Mouse (Mus musculus) hindbrain, embryonic 10.5 days (tissue): ENCODE measurements around the gene Fgf11. TPM values are rescaled to one million over a fixed set of nuclear protein-coding genes. Genes with fewer than 3 reads are reported as not detected.

Experiments
- DNase-seq: peaks from one replicate; pipeline ENCODE4 v3.0.0-alpha.2; 2017; ENCODE audit warnings: low spot score
- H3K27ac ChIP-seq: fragments of 300-500 bp; sonication (generic); 2 replicates; pipeline ENCODE4 v1.5.1; 2016; ENCODE audit warnings: mild to moderate bottlenecking, moderate library complexity
- H3K27me3 ChIP-seq: fragments of 300-500 bp; sonication (generic); 2 replicates; pipeline ENCODE4 v1.6.1; 2016; ENCODE audit warnings: mild to moderate bottlenecking; ENCODE audit not compliant: poor library complexity, insufficient read depth, severe bottlenecking
- H3K36me3 ChIP-seq: fragments of 300-500 bp; sonication (generic); 2 replicates; pipeline ENCODE4 v1.6.1; 2016; ENCODE audit warnings: mild to moderate bottlenecking, moderate library complexity
- H3K4me1 ChIP-seq: fragments of 300-500 bp; sonication (generic); replicated peaks from 2 replicates; pipeline ENCODE4 v1.6.1; 2016; ENCODE audit warnings: mild to moderate bottlenecking
- H3K4me3 ChIP-seq: fragments of 300-500 bp; sonication (generic); 2 replicates; pipeline ENCODE4 v1.5.1; 2016; ENCODE audit warnings: mild to moderate bottlenecking, moderate library complexity
- H3K9me3 ChIP-seq: fragments of 300-500 bp; sonication (generic); 2 replicates; pipeline ENCODE4 v1.6.1; 2016; ENCODE audit warnings: mild to moderate bottlenecking, moderate library complexity
- WGBS: fragments of 180-500 bp; shearing (Covaris S2); methylation state at CpG from one replicate; pipeline ENCODE4 v1.1.7; 2016; 5-methylcytosine and 5-hydroxymethylcytosine counted together
- polyA plus RNA-seq: library from polyadenylated mRNA; unstranded; fragments of >200 nt; fragmentation: Nextera tagmentation; extraction: Ambion mirVana; gene quantifications from 2 replicates; pipeline ENCODE4 v1.2.1, GENCODE M21; 2016

The Fgf11 gene
- polyA plus RNA-seq, 1 experiment from 2014 or later = 1.8 TPM

DNA sequence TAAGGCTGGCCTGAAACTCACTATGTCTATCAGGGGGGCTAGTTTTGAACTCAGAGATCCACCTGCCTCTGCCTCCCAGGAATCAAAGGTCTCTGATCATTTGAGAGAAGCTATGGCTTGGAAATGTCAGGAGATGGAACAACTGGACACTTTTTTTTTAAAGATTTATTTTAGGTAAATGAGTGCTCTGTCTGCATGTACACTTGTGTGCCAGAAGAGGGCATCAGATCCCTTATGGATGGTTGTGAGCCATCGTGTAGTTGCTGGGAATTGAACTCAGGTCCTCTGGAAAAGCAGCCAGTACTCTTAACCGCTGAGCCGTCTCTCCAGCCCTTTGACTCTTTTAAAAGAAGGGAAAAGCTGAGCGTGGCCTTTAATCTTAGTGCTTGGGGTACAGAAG lies 4.7 kb upstream of the Fgf11 start:
- WGBS = 83% methylated on average over 4 of the region's 4 CpGs
- Histone ChIP-seq H3K27ac (no peak overlapping the region), H3K4me3 (no peak overlapping the region), H3K4me1 (peaks cover 38% of the 10 kb centered on the region), H3K36me3 (no peaks in the 10 kb centered on the region), H3K9me3 (peaks cover 4% of the 10 kb centered on the region; the same call in 1 of the 2 replicates), H3K27me3 (peaks cover 61% of the 10 kb centered on the region)
- no peak for DNase-seq

DNA sequence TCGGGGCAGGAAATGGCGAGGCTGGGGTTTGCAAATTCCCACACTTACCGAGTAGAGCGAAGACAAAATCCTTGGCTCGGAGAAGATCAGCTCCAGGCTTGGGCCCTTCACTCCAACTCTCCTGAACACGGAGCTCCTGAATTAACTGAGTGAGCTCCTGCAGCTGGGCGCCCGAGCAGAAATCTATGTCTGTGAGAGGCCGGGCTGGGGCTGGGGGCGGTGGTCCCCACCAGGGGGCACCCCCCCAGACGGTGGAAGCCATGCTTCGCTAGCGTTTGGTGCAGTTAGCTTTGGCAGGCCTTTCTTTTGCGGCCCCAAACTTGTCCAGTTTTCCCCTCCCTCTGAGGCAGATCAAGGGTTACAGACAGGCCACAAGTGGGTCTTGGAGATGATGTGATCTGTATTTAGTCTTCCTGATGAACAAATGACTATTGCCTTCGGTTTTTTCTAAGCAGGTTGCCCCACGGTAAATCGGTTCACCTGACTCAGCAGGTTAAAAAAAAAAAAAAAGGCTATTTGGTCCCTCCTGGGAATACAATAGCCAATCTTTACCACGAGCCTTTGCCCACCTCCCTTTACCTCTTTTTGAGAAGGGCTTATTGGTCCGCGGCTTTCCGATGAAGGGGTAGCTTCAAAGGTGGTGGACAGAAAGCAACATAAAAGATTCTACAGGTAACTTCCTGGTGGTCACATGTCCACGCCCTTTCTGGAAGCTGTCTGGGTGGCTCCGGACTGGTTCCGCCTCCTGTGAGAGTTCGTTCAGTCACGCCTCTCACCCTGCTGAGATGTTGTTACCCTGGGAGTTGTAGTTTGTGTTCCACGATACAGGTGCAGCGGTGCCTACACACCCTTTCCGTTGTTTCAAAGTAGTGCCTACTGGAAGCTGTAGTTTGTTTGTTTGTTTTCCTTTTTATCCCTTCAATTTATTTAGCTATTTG lies 3.6 kb upstream of the Fgf11 start, which contains the start of gene Tmem102:
Tmem102 (minus strand) TSS at position 653 of the 938 bp plus-strand sequence.
- 5% methylated on average over 29 of the region's 29 CpGs for WGBS
- Histone ChIP-seq H3K9me3 (peaks cover 4% of the 10 kb centered on the region; the same call in 1 of the 2 replicates), H3K27ac (no peak within 1 kb of the TSS), H3K36me3 (no peaks in the 10 kb centered on the region), H3K4me3 (peak within 1 kb of the TSS; percentile 66), H3K27me3 (peaks cover 72% of the 10 kb centered on the region), H3K4me1 (peaks cover 49% of the 10 kb centered on the region)
- peak; percentile 17 for DNase-seq

DNA sequence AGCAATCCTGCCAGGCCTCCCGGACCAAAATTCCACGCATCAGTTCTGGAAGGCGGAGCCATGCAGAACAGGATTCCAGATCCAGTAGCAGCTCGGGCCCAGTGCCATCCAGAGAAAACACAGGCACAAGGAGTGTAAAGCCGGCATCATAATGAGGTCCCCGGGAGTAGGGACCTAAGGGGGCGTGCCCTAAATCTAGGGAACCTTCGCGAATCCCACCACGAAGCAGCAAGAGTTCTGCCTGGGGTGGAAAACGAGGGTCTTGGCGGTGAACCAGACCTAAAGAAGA lies 2.9 kb upstream of the Fgf11 start:
- Histone ChIP-seq H3K27ac (no peak overlapping the region), H3K27me3 (peaks cover 79% of the 10 kb centered on the region), H3K36me3 (no peaks in the 10 kb centered on the region), H3K4me3 (peak overlapping the region; percentile 66), H3K9me3 (peaks cover 4% of the 10 kb centered on the region; the same call in 1 of the 2 replicates), H3K4me1 (peaks cover 55% of the 10 kb centered on the region)
- no peak for DNase-seq
- 5% methylated on average over 12 of the region's 12 CpGs for WGBS

DNA sequence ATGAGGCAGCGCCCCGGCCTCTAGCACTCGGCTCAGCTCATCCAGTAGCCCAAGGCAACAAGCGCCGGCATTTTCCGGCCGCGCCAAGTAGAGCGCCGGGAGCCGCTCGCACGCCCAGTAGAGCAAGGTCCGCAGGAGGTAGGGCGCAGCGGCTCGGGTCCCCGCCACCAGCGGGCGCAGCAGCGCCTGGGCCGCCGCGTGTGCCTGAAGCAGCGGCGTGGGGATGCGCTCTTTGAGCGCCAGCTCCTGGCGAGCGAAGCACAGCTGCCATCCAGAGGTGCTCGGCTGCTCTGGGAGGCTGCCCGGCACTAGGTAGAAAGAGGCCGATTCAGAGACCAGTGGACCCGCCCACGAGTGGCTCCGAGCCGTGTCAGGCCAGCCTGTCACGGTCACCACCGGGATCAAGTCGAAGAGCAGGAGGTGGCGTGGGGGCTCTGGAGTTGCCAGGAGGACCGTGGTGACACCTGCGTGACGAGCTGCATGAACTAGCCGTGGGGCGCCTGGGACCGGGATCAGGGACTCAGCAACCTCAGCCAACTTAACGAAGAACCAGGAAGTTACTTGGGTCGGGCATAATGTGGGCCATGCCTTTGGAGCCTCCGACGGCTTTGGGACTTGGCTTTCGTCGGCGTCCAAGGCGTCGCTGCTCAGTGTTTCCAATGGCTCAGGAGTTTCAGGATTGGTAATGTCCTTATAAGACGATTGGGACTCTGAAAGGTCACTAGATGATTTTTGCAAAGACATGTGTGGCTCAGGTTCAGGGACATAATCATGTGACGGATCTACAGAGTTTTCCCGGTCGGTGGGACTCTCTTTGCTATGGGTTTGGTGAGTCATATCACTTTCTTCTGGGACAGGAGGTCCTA lies 2.4 kb upstream of the Fgf11 start:
- Histone ChIP-seq H3K36me3 (no peaks in the 10 kb centered on the region), H3K4me1 (peaks cover 61% of the 10 kb centered on the region), H3K9me3 (peaks cover 4% of the 10 kb centered on the region; the same call in 1 of the 2 replicates), H3K27me3 (peaks cover 84% of the 10 kb centered on the region), H3K4me3 (peak overlapping the region; percentile 66), H3K27ac (peak overlapping the region; percentile 72)
- peak; percentile 74 for DNase-seq
- 2% methylated on average over 60 of the region's 60 CpGs for WGBS

DNA sequence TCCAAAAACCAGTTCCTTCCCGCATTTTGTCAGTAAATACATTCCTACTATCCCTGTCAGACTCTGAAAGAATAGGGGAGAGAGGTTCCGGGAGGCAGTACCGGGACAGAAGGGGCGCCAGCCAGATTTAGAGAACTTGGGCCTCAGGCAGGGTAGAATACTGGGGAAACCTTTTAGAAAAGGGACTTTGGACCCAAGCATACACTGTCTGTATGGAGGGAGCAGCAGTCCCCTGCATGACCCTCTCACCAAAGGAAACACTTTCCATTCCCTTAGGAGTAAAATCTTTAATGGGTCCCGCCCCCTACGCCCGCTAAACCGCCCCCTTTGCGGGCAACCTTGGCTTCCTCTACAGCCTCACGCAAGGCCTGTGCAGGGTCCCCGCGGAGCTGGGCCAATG lies 1.7 kb upstream of the Fgf11 start:
- H3K27ac ChIP-seq = peak overlapping the region; percentile 72
- no peaks in the 10 kb centered on the region for H3K36me3 ChIP-seq
- H3K9me3 ChIP-seq = peaks cover 4% of the 10 kb centered on the region; the same call in 1 of the 2 replicates
- H3K4me3 ChIP-seq = peak overlapping the region; percentile 66
- peaks cover 91% of the 10 kb centered on the region for H3K27me3 ChIP-seq
- peaks cover 67% of the 10 kb centered on the region for H3K4me1 ChIP-seq
- no peak for DNase-seq
- WGBS = 3% methylated on average over 12 of the region's 12 CpGs

DNA sequence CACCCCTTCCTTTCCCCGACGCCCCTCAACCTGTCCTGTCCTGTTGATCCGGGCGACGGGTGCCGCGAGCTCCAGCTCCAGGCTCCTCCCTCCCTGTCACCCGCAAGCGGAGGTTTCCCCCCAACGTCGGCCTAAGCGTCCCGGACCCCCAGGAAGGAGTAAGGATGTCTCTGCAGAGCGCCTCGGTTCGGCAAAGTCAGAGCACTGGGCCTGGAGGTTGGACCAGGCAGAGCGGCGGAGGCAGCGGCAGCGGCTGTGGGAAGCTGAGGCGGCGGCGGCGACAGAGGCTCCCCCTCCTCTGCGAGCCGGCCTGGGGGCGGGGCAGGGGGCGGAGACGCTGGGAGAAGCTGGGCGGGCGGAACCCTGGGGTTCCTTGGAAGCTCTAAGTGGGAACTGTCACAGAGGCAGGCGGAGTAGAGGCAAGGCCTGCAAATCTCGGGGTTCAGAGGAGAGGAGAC lies 1.0 kb upstream of the Fgf11 start:
- Histone ChIP-seq H3K27me3 (peaks cover 97% of the 10 kb centered on the region), H3K27ac (peak overlapping the region; percentile 82), H3K36me3 (no peaks in the 10 kb centered on the region), H3K4me1 (peaks cover 71% of the 10 kb centered on the region), H3K9me3 (peaks cover 4% of the 10 kb centered on the region; the same call in 1 of the 2 replicates), H3K4me3 (peak overlapping the region; percentile 66)
- WGBS = under 1% methylated on average over 33 of the region's 33 CpGs
- peak; percentile 80 for DNase-seq

DNA sequence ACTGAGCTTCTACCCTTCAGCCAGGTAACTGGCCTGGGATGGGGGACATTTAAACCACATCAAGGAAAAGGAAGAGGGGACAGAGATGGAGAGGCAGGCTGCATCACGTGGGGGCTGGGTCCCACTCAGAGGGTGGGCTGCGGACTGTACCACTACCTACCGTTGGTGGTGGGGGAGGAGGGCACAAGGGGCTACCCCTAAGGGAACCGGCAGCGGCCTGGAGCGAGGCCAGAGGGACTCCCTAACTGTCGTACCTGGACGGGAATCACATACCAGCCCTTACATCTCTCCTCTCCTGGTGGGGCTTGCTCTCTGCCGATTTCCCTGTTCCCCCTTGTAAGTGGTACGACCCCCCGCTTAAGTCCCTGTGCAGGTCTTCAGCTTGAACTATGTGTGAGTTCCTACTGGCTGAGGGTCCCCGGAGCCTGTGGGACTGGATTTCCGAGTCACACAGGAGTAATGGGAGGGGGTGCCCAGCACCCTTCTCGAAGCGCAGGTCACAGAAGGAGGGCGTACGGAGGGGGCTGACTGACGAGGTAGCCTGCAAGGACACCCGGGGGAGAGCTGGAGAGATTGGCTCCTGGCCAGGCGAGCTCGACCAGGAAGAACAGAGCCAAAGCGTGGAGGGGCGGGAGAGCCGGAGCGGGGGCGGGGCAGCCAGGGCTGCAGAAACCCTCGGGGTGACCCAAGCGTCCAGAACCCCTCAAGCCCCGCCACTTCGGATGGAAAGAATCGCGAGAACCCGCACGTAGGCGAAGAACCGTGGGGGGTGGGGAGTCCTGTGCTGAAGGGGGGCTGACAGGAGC lies 1.1 kb downstream of the Fgf11 start:
- under 1% methylated on average over 36 of the region's 36 CpGs for WGBS
- DNase-seq = peak; percentile 86
- no peaks in the 10 kb centered on the region for H3K9me3 ChIP-seq
- H3K4me1 ChIP-seq = peaks cover 77% of the 10 kb centered on the region
- H3K27ac ChIP-seq = peak overlapping the region; percentile 96
- no peaks in the 10 kb centered on the region for H3K36me3 ChIP-seq
- peak overlapping the region; percentile 66 for H3K4me3 ChIP-seq
- H3K27me3 ChIP-seq = peaks cover 99% of the 10 kb centered on the region

DNA sequence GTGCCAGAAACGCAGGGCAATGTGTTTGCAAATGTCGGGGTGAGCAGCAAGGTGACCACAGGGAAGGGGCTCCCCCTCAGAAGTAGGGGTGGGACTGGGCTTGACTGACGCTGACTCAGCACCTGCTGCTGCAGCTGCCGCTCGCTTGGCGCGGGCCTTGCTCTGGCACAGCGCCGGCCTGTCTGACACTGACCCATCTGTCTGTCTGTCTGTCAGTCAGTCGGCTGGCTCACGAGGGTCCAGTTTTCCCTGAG lies 1.6 kb downstream of the Fgf11 start:
- 1% methylated on average over 11 of the region's 11 CpGs for WGBS

DNA sequence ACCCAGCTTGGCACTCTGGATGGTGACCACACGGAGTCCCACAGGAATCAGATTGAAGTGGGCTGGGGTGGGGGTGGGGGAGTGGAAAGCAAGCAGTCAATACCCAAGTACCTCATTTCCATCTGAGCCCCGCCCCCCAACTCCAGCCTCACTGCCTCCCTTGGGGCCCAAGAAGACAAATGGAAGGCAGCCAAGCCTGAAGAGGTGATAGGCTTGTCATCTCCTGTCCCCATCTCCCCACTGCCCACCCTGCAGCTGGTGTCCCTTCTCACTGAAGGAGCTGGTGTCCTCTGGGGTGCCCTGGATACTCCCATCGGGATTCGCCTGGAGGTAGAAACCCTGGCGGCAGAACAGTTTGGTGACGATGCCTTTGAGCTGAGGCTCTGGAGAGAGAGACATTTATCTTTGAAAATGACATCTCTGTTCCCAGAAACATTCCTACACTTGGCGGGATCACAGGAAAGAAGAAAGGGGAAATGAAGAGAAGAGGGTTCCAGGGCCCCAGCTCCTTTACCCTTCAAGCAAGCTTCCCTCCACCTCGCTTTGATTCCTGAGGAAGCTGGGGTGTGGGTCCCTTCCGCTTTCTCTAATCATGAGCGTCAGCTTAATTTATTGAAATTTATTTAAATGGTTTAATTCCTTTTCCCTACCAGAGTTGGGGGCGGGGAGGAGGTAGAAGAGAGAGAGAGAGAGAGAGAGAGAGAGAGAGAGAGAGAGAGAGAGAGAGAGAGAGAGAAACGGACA lies 2.1 kb downstream of the Fgf11 start:
- H3K9me3 ChIP-seq = no peaks in the 10 kb centered on the region
- peaks cover 77% of the 10 kb centered on the region for H3K4me1 ChIP-seq
- peak; percentile 66 for DNase-seq
- peaks cover 91% of the 10 kb centered on the region for H3K27me3 ChIP-seq
- peak overlapping the region; percentile 96 for H3K27ac ChIP-seq
- peak overlapping the region; percentile 66 for H3K4me3 ChIP-seq
- WGBS = 18% methylated on average over 12 of the region's 12 CpGs
- no peaks in the 10 kb centered on the region for H3K36me3 ChIP-seq

More for the DNA sequence above, 1.6 kb downstream of the Fgf11 start:
- H3K27ac ChIP-seq = peak overlapping the region; percentile 96
- H3K27me3 ChIP-seq = peaks cover 96% of the 10 kb centered on the region
- H3K9me3 ChIP-seq = no peaks in the 10 kb centered on the region
- H3K36me3 ChIP-seq = no peaks in the 10 kb centered on the region
- peaks cover 81% of the 10 kb centered on the region for H3K4me1 ChIP-seq
- peak overlapping the region; percentile 66 for H3K4me3 ChIP-seq
- no peak for DNase-seq

DNA sequence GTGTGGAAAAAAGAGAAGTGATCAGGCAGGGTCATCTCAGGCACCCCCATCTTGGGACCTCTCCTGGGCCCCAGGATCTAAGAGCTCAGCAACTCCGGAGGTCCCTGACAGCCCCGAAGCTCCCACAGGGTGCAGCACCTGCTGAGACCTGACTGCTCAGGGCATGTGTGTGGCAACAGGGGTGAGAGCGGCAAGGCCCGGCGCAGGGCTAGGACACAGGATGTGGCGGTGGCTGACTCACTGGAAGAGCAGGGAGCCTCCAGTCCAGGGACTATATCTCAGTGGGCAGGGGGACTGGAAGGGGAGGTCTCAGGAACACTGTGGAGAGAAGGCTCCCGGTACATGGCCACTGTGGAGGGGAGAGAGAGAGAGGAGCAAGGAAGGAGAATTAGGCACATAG lies 3.7 kb downstream of the Fgf11 start:
- no peak for DNase-seq
- Histone ChIP-seq H3K27ac (no peak overlapping the region), H3K4me1 (peaks cover 60% of the 10 kb centered on the region), H3K4me3 (no peak overlapping the region), H3K9me3 (no peaks in the 10 kb centered on the region), H3K36me3 (no peaks in the 10 kb centered on the region), H3K27me3 (peaks cover 91% of the 10 kb centered on the region)
- 78% methylated on average over 7 of the region's 7 CpGs for WGBS

DNA sequence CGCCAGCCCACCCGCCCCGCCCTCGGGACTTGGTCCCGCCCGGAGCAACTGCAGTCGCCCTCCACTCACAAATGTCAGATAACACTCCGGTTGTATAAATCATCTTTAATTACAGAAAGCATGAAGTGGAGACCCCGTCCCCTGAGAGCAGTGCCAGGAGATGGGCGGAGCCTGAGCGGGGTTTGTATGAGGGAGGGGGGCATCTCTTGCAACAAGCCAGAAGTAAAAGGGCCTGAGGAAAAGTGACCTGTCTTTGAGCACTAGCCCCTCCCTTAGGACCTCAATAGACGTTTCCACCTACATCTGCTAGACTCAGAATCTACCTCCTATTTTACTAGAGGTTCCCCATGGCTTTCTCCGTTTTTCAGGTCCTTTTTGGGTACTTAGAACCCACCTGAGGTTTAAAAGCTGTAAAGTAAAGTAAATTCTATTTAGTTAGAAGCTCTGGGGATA lies 5.6 kb downstream of the Fgf11 start:
- no peaks in the 10 kb centered on the region for H3K9me3 ChIP-seq
- H3K4me3 ChIP-seq = peak overlapping the region; percentile 60
- no peak for DNase-seq
- no peaks in the 10 kb centered on the region for H3K36me3 ChIP-seq
- H3K4me1 ChIP-seq = peaks cover 41% of the 10 kb centered on the region
- peak overlapping the region; percentile 79 for H3K27ac ChIP-seq
- H3K27me3 ChIP-seq = peaks cover 81% of the 10 kb centered on the region
- WGBS = 4% methylated on average over 13 of the region's 13 CpGs
